Mouse (Mus musculus) liver, postnatal 0 days (tissue): ENCODE measurements around the gene Lrrc31.
"Not testable (repeated sequence)": the region's sequence is repeated elsewhere in the genome, so short reads cannot be mapped to it uniquely, and the experiment has no call there.

Experiments
- CTCF ChIP-seq: sonication (generic); IDR thresholded peaks from 2 replicates; pipeline ENCODE4 v1.5.1; 2016; ENCODE audit warnings: antibody characterized with exemption, low read depth
- EP300 ChIP-seq: IDR thresholded peaks from 2 replicates; pipeline ENCODE4 v1.6.1; 2016; ENCODE audit warnings: antibody characterized with exemption, low read depth, mild to moderate bottlenecking

GRCm38 (mm10) chr3:30699711-30700505 lies at the start of gene Lrrc31:
- TF ChIP-seq CTCF, EP300: not testable (repeated sequence)
